Mouse (Mus musculus) lung, embryonic 15.5 days (tissue): ENCODE data around the gene Gstk1. TPM values are rescaled to one million over a fixed set of nuclear protein-coding genes. Genes with fewer than 3 reads are reported as not detected.

Experiments
- ATAC-seq: fragments of 200-750 bp; cut with Nextera tagmentation; 2 replicates; pipeline ENCODE4 v1.8.0; 2017; ENCODE audit warnings: moderate number of reproducible peaks, borderline replicate concordance; ENCODE audit not compliant: low FRiP score, low TSS enrichment; ENCODE audit errors: extremely low read depth
- H3K27ac ChIP-seq: fragments of 300-500 bp; sonication (generic); 2 replicates; pipeline ENCODE4 v1.5.1; 2015; ENCODE audit warnings: moderate library complexity, mild to moderate bottlenecking, inconsistent platforms
- H3K27me3 ChIP-seq: fragments of 300-500 bp; sonication (generic); 2 replicates; pipeline ENCODE4 v1.6.1; 2015; ENCODE audit warnings: inconsistent platforms
- H3K36me3 ChIP-seq: fragments of 300-500 bp; sonication (generic); 2 replicates; pipeline ENCODE4 v1.6.1; 2015; ENCODE audit warnings: inconsistent platforms
- H3K4me1 ChIP-seq: fragments of 300-500 bp; sonication (generic); 2 replicates; pipeline ENCODE4 v1.6.1; 2015; ENCODE audit warnings: inconsistent platforms
- H3K4me2 ChIP-seq: fragments of 300-500 bp; sonication (generic); 2 replicates; pipeline ENCODE4 v1.6.1; 2015; ENCODE audit warnings: inconsistent platforms, mild to moderate bottlenecking, moderate library complexity
- H3K4me3 ChIP-seq: fragments of 300-500 bp; sonication (generic); 2 replicates; pipeline ENCODE4 v1.5.1; 2015; ENCODE audit warnings: mild to moderate bottlenecking, inconsistent platforms
- H3K9ac ChIP-seq: fragments of 300-500 bp; sonication (generic); 2 replicates; pipeline ENCODE4 v1.6.1; 2015; ENCODE audit warnings: inconsistent platforms
- H3K9me3 ChIP-seq: fragments of 300-500 bp; sonication (generic); 2 replicates; pipeline ENCODE4 v1.6.1; 2016; ENCODE audit warnings: inconsistent platforms
- WGBS: fragments of 180-500 bp; shearing (Covaris S2); methylation state at CpG from one replicate; pipeline ENCODE4 v1.1.7; 2015; 5-methylcytosine and 5-hydroxymethylcytosine counted together
- polyA plus RNA-seq: library from polyadenylated mRNA; unstranded; fragments of >200 nt; fragmentation: Nextera tagmentation; extraction: Ambion mirVana; gene quantifications from 2 replicates; pipeline ENCODE4 v1.2.1, GENCODE M21; 2015

Gene Gstk1
- polyA plus RNA-seq, 1 experiment from 2014 or later: 46.2 TPM

GRCm38 (mm10) chr6:42282865-42283528 is 37.3 kb downstream of the Gstk1 start:
- no peak for ATAC-seq
- H3K9ac ChIP-seq: no peak overlapping the region
- H3K4me1 ChIP-seq: no peaks in the 10 kb centered on the region
- H3K36me3 ChIP-seq: peaks cover 52% of the 10 kb centered on the region
- H3K4me3 ChIP-seq: no peak overlapping the region
- no peak overlapping the region for H3K27ac ChIP-seq
- 66% methylated on average over 5 of the region's 5 CpGs for WGBS
- H3K27me3 ChIP-seq: no peaks in the 10 kb centered on the region
- H3K4me2 ChIP-seq: no peak overlapping the region
- H3K9me3 ChIP-seq: no peaks in the 10 kb centered on the region

GRCm38 (mm10) chr6:42286448-42286847 is 40.7 kb downstream of the Gstk1 start, which contains the start of gene Clcn1:
Clcn1 (plus strand) TSS chr6:42286685.
- H3K9ac ChIP-seq: no peak within 1 kb of the TSS
- H3K4me2 ChIP-seq: no peak within 1 kb of the TSS
- 61% methylated on average over 4 of the region's 5 CpGs for whole genome bisulfite sequencing
- ATAC-seq: no peak
- no peaks in the 10 kb centered on the region for H3K9me3 ChIP-seq
- H3K36me3 ChIP-seq: peaks cover 20% of the 10 kb centered on the region
- H3K4me3 ChIP-seq: no peak within 1 kb of the TSS
- H3K4me1 ChIP-seq: no peaks in the 10 kb centered on the region
- no peaks in the 10 kb centered on the region for H3K27me3 ChIP-seq
- H3K27ac ChIP-seq: no peak within 1 kb of the TSS

- Histone ChIP-seq H3K4me2 (no peak overlapping the region), H3K9me3 (no peaks in the 10 kb centered on the region), H3K4me3 (no peak overlapping the region), H3K27ac (no peak overlapping the region), H3K27me3 (no peaks in the 10 kb centered on the region), H3K4me1 (no peaks in the 10 kb centered on the region), H3K9ac (no peak overlapping the region), H3K36me3 (peaks cover 9% of the 10 kb centered on the region)
- ATAC-seq: no peak
Measured at GRCm38 (mm10) chr6:42287562-42287961, 41.8 kb downstream of the Gstk1 start.

GRCm38 (mm10) chr6:42293327-42293726 is 47.6 kb downstream of the Gstk1 start:
- WGBS: 88% methylated on average over 6 of the region's 6 CpGs
- no peak for ATAC-seq
- no peaks in the 10 kb centered on the region for H3K27me3 ChIP-seq
- H3K27ac ChIP-seq: no peak overlapping the region
- no peak overlapping the region for H3K4me2 ChIP-seq
- no peaks in the 10 kb centered on the region for H3K4me1 ChIP-seq
- no peaks in the 10 kb centered on the region for H3K36me3 ChIP-seq
- H3K9ac ChIP-seq: no peak overlapping the region
- H3K9me3 ChIP-seq: no peaks in the 10 kb centered on the region
- H3K4me3 ChIP-seq: no peak overlapping the region

- no peak overlapping the region for H3K4me2 ChIP-seq
- 80% methylated on average over 3 of the region's 3 CpGs for WGBS
- H3K9ac ChIP-seq: no peak overlapping the region
- H3K9me3 ChIP-seq: no peaks in the 10 kb centered on the region
- no peak for ATAC-seq
- H3K36me3 ChIP-seq: no peaks in the 10 kb centered on the region
- H3K27me3 ChIP-seq: no peaks in the 10 kb centered on the region
- no peak overlapping the region for H3K4me3 ChIP-seq
- no peaks in the 10 kb centered on the region for H3K4me1 ChIP-seq
- no peak overlapping the region for H3K27ac ChIP-seq
Measured at GRCm38 (mm10) chr6:42295549-42296094, 49.9 kb downstream of the Gstk1 start.

- Histone ChIP-seq H3K4me3 (no peak overlapping the region), H3K4me2 (no peak overlapping the region), H3K27me3 (no peaks in the 10 kb centered on the region), H3K27ac (no peak overlapping the region), H3K4me1 (no peaks in the 10 kb centered on the region), H3K36me3 (no peaks in the 10 kb centered on the region), H3K9me3 (no peaks in the 10 kb centered on the region), H3K9ac (no peak overlapping the region)
- WGBS: 86% methylated on average over 5 of the region's 5 CpGs
- ATAC-seq: no peak
Measured at GRCm38 (mm10) chr6:42299362-42299761, 53.6 kb downstream of the Gstk1 start.

Other genes starting within 250 kb of the Gstk1 start
- not detected in 2 replicates for gene Sva, start 207.5 kb upstream of the Gstk1 start, polyA plus RNA-seq
- gene Tas2r139, start 105.0 kb upstream of the Gstk1 start, polyA plus RNA-seq: not detected in 2 replicates
- not detected in 2 replicates for gene Tas2r144, start 30.6 kb upstream of the Gstk1 start, polyA plus RNA-seq
- 3.6 and 4.1 TPM in 2 replicates for gene Tmem139, start 16.0 kb downstream of the Gstk1 start, polyA plus RNA-seq
- gene Casp2, start 19.1 kb downstream of the Gstk1 start, polyA plus RNA-seq: 73.4 and 73.5 TPM in 2 replicates
- 0.14 and 0.24 TPM in 2 replicates for gene Clcn1, start 40.8 kb downstream of the Gstk1 start, polyA plus RNA-seq
- gene Fam131b, start 78.7 kb downstream of the Gstk1 start, polyA plus RNA-seq: 0.06 and 0.14 TPM in 2 replicates
- 161 and 167 TPM in 2 replicates for gene Zyx, start 103.7 kb downstream of the Gstk1 start, polyA plus RNA-seq
- 14.2 and 16.9 TPM in 2 replicates for gene Epha1, start 127.3 kb downstream of the Gstk1 start, polyA plus RNA-seq
- not detected in 2 replicates for gene Tas2r143, start 154.3 kb downstream of the Gstk1 start, polyA plus RNA-seq
- not detected in 2 replicates for gene Tas2r135, start 159.5 kb downstream of the Gstk1 start, polyA plus RNA-seq
- not detected in 2 replicates for gene Tas2r126, start 188.6 kb downstream of the Gstk1 start, polyA plus RNA-seq
- not detected in 2 replicates for gene Olfr458, start 219.3 kb downstream of the Gstk1 start, polyA plus RNA-seq
- not detected in 2 replicates for gene Olfr457, start 230.4 kb downstream of the Gstk1 start, polyA plus RNA-seq
- 0.15 TPM in 1 of 2 replicates, not detected in the other for gene Olfr456, start 241.3 kb downstream of the Gstk1 start, polyA plus RNA-seq